Mouse (Mus musculus) intestine, embryonic 15.5 days (tissue): ENCODE measurements around the gene Ldlrap1. TPM values are rescaled to one million over a fixed set of nuclear protein-coding genes. Genes with fewer than 3 reads are reported as not detected.

Experiments
- ATAC-seq: fragments of 200-750 bp; cut with Nextera tagmentation; 2 replicates; pipeline ENCODE4 v1.8.0; 2017; ENCODE audit warnings: moderate TSS enrichment, moderate library complexity
- H3K27ac ChIP-seq: fragments of 300-500 bp; sonication (generic); 2 replicates; pipeline ENCODE4 v1.5.1; 2015; ENCODE audit warnings: mild to moderate bottlenecking, inconsistent platforms
- H3K27me3 ChIP-seq: fragments of 300-500 bp; sonication (generic); replicated peaks from 2 replicates; pipeline ENCODE4 v1.6.1; 2015; ENCODE audit warnings: inconsistent platforms
- H3K36me3 ChIP-seq: fragments of 300-500 bp; sonication (generic); 2 replicates; pipeline ENCODE4 v1.6.1; 2015; ENCODE audit warnings: inconsistent platforms
- H3K4me1 ChIP-seq: fragments of 300-500 bp; sonication (generic); replicated peaks from 2 replicates; pipeline ENCODE4 v1.6.1; 2015; ENCODE audit warnings: inconsistent platforms
- H3K4me2 ChIP-seq: fragments of 300-500 bp; sonication (generic); replicated peaks from 2 replicates; pipeline ENCODE4 v1.6.1; 2015; ENCODE audit warnings: mild to moderate bottlenecking, inconsistent platforms
- H3K4me3 ChIP-seq: fragments of 300-500 bp; sonication (generic); replicated peaks from 2 replicates; pipeline ENCODE4 v1.5.1; 2015; ENCODE audit warnings: inconsistent platforms
- H3K9ac ChIP-seq: fragments of 300-500 bp; sonication (generic); 2 replicates; pipeline ENCODE4 v1.6.1; 2015; ENCODE audit warnings: inconsistent platforms
- H3K9me3 ChIP-seq: fragments of 300-500 bp; sonication (generic); 2 replicates; pipeline ENCODE4 v1.6.1; 2016; ENCODE audit warnings: inconsistent platforms
- WGBS: fragments of 180-500 bp; shearing (Covaris S2); methylation state at CpG from one replicate; pipeline ENCODE4 v1.1.7; 2015; 5-methylcytosine and 5-hydroxymethylcytosine counted together
- polyA plus RNA-seq: library from polyadenylated mRNA; unstranded; fragments of >200 nt; fragmentation: Nextera tagmentation; extraction: Ambion mirVana; gene quantifications from 2 replicates; pipeline ENCODE4 v1.2.1, GENCODE M21; 2015

Gene Ldlrap1
- polyA plus RNA-seq, 1 experiment from 2014 or later = 18.6 TPM

- WGBS = 78% methylated on average over 7 of the region's 7 CpGs
- ATAC-seq = no peak
- H3K27me3 ChIP-seq = no peaks in the 10 kb centered on the region
- H3K9ac ChIP-seq = no peak overlapping the region
- H3K4me1 ChIP-seq = peaks cover 41% of the 10 kb centered on the region
- H3K27ac ChIP-seq = no peak overlapping the region
- no peak overlapping the region for H3K4me3 ChIP-seq
- H3K4me2 ChIP-seq = no peak overlapping the region
- H3K36me3 ChIP-seq = no peaks in the 10 kb centered on the region
- H3K9me3 ChIP-seq = no peaks in the 10 kb centered on the region
These were observed 10.9 kb downstream of the Ldlrap1 start for GRCm38 (mm10) chr4:134756953-134757352.

DNA sequence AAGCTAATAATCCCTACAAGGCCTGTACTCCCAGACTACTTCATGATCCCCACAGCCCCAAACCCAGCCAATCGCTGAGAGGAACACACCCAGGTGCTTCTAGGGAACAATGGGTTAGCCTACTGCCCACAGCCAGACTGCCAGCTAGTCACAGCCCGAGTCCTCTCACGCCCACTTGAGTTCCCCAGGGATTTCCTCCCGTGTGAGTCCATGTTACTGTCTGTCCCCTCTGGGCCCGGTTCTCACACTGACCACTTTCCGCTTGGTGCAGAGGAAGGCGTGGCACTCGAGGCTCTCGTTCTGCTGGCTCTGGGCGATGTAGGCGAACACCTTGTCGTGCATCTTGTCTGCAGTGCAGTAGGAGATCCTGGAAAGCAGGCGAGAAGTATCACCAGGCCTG lies 12.9 kb downstream of the Ldlrap1 start:
- no peak for ATAC-seq
- Histone ChIP-seq H3K4me3 (no peak overlapping the region), H3K36me3 (no peaks in the 10 kb centered on the region), H3K27ac (no peak overlapping the region), H3K9ac (no peak overlapping the region), H3K9me3 (no peaks in the 10 kb centered on the region), H3K27me3 (no peaks in the 10 kb centered on the region), H3K4me2 (no peak overlapping the region), H3K4me1 (peaks cover 33% of the 10 kb centered on the region)
- 82% methylated on average over 13 of the region's 13 CpGs for WGBS

- WGBS = 47% methylated on average over 10 of the region's 10 CpGs
- Histone ChIP-seq H3K27me3 (no peaks in the 10 kb centered on the region), H3K4me2 (no peak overlapping the region), H3K4me3 (no peak overlapping the region), H3K27ac (peak overlapping the region; percentile 19; the same call in 1 of the 2 replicates), H3K4me1 (peaks cover 27% of the 10 kb centered on the region), H3K9me3 (no peaks in the 10 kb centered on the region), H3K36me3 (no peaks in the 10 kb centered on the region), H3K9ac (no peak overlapping the region)
- ATAC-seq = no peak
These were observed 13.5 kb downstream of the Ldlrap1 start for GRCm38 (mm10) chr4:134754371-134754770.

- Histone ChIP-seq H3K27ac (peak overlapping the region; percentile 23; the same call in 1 of the 2 replicates), H3K27me3 (no peaks in the 10 kb centered on the region), H3K9ac (no peak overlapping the region), H3K4me2 (no peak overlapping the region), H3K4me1 (peaks cover 24% of the 10 kb centered on the region), H3K36me3 (no peaks in the 10 kb centered on the region), H3K4me3 (no peak overlapping the region), H3K9me3 (no peaks in the 10 kb centered on the region)
- ATAC-seq = no peak
- WGBS = 49% methylated on average over 17 of the region's 17 CpGs
These were observed 14.1 kb downstream of the Ldlrap1 start for GRCm38 (mm10) chr4:134753516-134754261.

- ATAC-seq = no peak
- no peak overlapping the region for H3K27ac ChIP-seq
- no peak overlapping the region for H3K4me3 ChIP-seq
These were observed 14.9 kb downstream of the Ldlrap1 start for GRCm38 (mm10) chr4:134752911-134753426.

GRCm38 (mm10) chr4:134751682-134752380 lies 16.0 kb downstream of the Ldlrap1 start:
- 70% methylated on average over 18 of the region's 18 CpGs for WGBS
- Histone ChIP-seq H3K36me3 (peaks cover 6% of the 10 kb centered on the region; the same call in 1 of the 2 replicates), H3K4me1 (peaks cover 21% of the 10 kb centered on the region), H3K27me3 (no peaks in the 10 kb centered on the region), H3K9ac (no peak overlapping the region), H3K27ac (no peak overlapping the region), H3K4me3 (no peak overlapping the region), H3K4me2 (no peak overlapping the region), H3K9me3 (no peaks in the 10 kb centered on the region)
- ATAC-seq = peak; percentile 16; the same call in 1 of the 2 replicates

More at GRCm38 (mm10) chr4:134752911-134753426, 14.9 kb downstream of the Ldlrap1 start:
- Histone ChIP-seq H3K4me1 (peaks cover 21% of the 10 kb centered on the region), H3K36me3 (0 out of 2 replicates have a peak, but pooled peaks cover 3% of the 10 kb centered on the region), H3K4me2 (no peak overlapping the region), H3K27me3 (no peaks in the 10 kb centered on the region), H3K9ac (no peak overlapping the region), H3K9me3 (no peaks in the 10 kb centered on the region)
- 61% methylated on average over 11 of the region's 11 CpGs for WGBS

DNA sequence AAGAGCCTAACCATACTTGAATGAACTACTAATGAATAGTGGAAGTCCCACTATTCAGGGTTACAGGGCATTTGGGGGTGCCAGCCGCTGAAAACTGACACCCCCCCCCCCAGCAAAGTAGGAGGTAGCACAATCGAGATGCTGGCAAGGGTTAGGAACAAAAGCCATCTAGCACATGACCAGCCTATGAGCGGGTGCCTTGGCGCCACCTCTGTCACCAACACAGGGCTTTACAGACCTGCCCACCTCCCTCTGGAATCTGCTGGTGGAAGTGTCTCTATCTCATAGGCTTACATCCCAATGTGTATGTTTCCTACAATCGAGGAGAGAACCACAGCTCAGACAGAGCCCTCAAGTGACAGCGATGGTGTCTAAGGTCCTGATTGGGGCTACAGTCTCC lies 17.0 kb downstream of the Ldlrap1 start:
- 85% methylated on average over 6 of the region's 6 CpGs for WGBS
- Histone ChIP-seq H3K9ac (no peak overlapping the region), H3K9me3 (no peaks in the 10 kb centered on the region), H3K4me1 (peaks cover 21% of the 10 kb centered on the region), H3K4me3 (no peak overlapping the region), H3K27ac (no peak overlapping the region), H3K4me2 (no peak overlapping the region), H3K27me3 (no peaks in the 10 kb centered on the region), H3K36me3 (peaks cover 11% of the 10 kb centered on the region; the same call in 1 of the 2 replicates)
- ATAC-seq = no peak

DNA sequence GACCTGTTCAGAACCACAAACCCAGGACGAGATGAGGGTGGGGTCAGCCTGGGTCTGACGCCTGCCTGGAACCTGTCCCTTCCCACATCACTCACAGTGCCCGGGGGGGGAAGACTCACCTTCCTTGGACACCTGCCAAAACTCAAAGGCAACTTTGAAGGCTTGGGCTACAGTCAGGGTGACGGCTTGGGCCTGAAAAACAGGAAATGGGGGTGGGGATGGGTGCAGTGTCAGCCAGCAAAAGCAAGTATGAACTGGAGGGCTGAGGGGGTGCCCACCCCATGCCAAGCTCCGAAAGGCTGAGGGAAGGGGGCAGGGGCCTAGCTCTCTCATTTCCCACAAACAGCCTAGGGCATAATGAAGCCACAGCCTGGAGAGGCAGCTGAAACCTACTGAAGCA lies 17.6 kb downstream of the Ldlrap1 start:
- 45% methylated on average over 5 of the region's 5 CpGs for WGBS
- Histone ChIP-seq H3K4me1 (peaks cover 21% of the 10 kb centered on the region), H3K4me2 (no peak overlapping the region), H3K27me3 (no peaks in the 10 kb centered on the region), H3K9me3 (no peaks in the 10 kb centered on the region), H3K27ac (no peak overlapping the region), H3K9ac (no peak overlapping the region), H3K36me3 (peaks cover 12% of the 10 kb centered on the region; the same call in 1 of the 2 replicates), H3K4me3 (no peak overlapping the region)
- no peak for ATAC-seq

- H3K9ac ChIP-seq = no peak overlapping the region
- no peaks in the 10 kb centered on the region for H3K27me3 ChIP-seq
- H3K4me1 ChIP-seq = peaks cover 18% of the 10 kb centered on the region
- no peak overlapping the region for H3K4me3 ChIP-seq
- H3K4me2 ChIP-seq = no peak overlapping the region
- no peaks in the 10 kb centered on the region for H3K9me3 ChIP-seq
- 69% methylated on average over 21 of the region's 21 CpGs for WGBS
- peak; percentile 32 for ATAC-seq
- no peak overlapping the region for H3K27ac ChIP-seq
- peaks cover 12% of the 10 kb centered on the region; the same call in 1 of the 2 replicates for H3K36me3 ChIP-seq
These were observed 18.4 kb downstream of the Ldlrap1 start for GRCm38 (mm10) chr4:134749301-134750030.

GRCm38 (mm10) chr4:134745900-134746661 lies 21.7 kb downstream of the Ldlrap1 start:
- Histone ChIP-seq H3K4me2 (no peak overlapping the region), H3K27ac (no peak overlapping the region), H3K9ac (no peak overlapping the region), H3K9me3 (no peaks in the 10 kb centered on the region), H3K36me3 (peaks cover 12% of the 10 kb centered on the region; the same call in 1 of the 2 replicates), H3K27me3 (no peaks in the 10 kb centered on the region), H3K4me3 (no peak overlapping the region), H3K4me1 (peaks cover 7% of the 10 kb centered on the region)
- WGBS = 85% methylated on average over 16 of the region's 16 CpGs
- ATAC-seq = no peak

DNA sequence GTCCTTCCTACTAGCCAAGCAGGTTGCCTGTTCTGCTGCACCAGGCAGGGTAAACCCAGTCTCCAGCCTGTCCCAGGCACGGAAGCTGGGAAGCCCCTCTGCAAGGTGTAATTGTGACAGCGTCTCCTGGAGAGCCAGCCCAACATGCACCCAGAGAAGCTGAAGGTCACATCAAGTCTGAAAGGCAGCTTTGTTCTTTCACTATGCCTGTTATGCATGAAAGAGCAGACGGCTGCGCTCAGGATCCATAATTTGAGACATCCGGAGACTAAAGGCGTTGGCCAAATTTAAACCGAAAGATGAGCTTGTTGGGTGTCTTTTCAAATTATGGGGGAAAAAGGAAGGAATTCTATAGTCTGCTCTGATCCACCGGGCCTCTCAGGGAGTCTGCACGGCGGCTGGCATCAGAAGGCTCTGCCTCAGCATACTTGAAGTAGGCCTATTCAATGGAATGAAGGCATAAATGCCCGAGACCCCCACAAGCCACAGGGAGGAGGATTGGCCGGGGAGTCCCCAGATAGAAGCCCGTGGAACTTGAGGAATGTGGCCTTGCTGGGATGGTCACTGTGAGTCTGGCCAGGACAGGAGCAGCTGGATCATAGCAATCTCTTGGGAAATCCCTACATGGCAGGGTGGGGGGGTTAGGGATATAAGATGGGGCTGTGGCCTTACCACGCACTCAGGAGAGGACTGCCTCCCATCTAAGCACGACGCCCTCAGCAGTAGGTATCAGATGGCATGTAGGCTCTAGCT lies 23.8 kb downstream of the Ldlrap1 start:
- 0 out of 2 replicates have a peak, but pooled peaks cover 2% of the 10 kb centered on the region for H3K4me1 ChIP-seq
- no peaks in the 10 kb centered on the region for H3K27me3 ChIP-seq
- no peak overlapping the region for H3K4me3 ChIP-seq
- H3K4me2 ChIP-seq = no peak overlapping the region
- peaks cover 12% of the 10 kb centered on the region; the same call in 1 of the 2 replicates for H3K36me3 ChIP-seq
- H3K9ac ChIP-seq = no peak overlapping the region
- WGBS = 65% methylated on average over 16 of the region's 16 CpGs
- H3K27ac ChIP-seq = no peak overlapping the region
- H3K9me3 ChIP-seq = no peaks in the 10 kb centered on the region
- no peak for ATAC-seq
